Mouse (Mus musculus): Measurements from ENCODE around the gene Asic2. TPM values are rescaled to one million over a fixed set of nuclear protein-coding genes. Genes with fewer than 3 reads are reported as not detected.
"Not testable (repeated sequence)": the region's sequence is repeated elsewhere in the genome, so short reads cannot be mapped to it uniquely, and the experiment has no call there.

Asic2 gene
- polyA plus RNA-seq, 1 experiment from 2014 or later = 0.28 TPM

- H3K9me3 ChIP-seq (ENCODE audit: low read depth, low read length) = no peaks in the 10 kb centered on the region
- no peaks in the 10 kb centered on the region for H3K27me3 ChIP-seq (ENCODE audit: insufficient read depth, low read length)
- no peak overlapping the region for H3K4me3 ChIP-seq (ENCODE audit: low read depth, low read length)
- no peak for ATAC-seq (ENCODE audit: insufficient read depth)
- no peak for TF ChIP-seq CTCF (IDR thresholded peaks at IDR 0.05; ENCODE audit: low read depth)
- H3K4me2 ChIP-seq = no peak overlapping the region
- no peaks in the 10 kb centered on the region for H3K36me3 ChIP-seq (ENCODE audit: insufficient read depth)
- DNase-seq = no peak
- H3K9ac ChIP-seq = no peak overlapping the region
- H3K4me1 ChIP-seq (ENCODE audit: insufficient read depth) = no peaks in the 10 kb centered on the region
- WGBS = 70% methylated on average over 5 of the region's 5 CpGs
- H3K27ac ChIP-seq (ENCODE audit: low read depth) = no peak overlapping the region
These were observed 690.9 kb downstream of the Asic2 start for GRCm38 (mm10) chr11:81277406-81277805.

DNA sequence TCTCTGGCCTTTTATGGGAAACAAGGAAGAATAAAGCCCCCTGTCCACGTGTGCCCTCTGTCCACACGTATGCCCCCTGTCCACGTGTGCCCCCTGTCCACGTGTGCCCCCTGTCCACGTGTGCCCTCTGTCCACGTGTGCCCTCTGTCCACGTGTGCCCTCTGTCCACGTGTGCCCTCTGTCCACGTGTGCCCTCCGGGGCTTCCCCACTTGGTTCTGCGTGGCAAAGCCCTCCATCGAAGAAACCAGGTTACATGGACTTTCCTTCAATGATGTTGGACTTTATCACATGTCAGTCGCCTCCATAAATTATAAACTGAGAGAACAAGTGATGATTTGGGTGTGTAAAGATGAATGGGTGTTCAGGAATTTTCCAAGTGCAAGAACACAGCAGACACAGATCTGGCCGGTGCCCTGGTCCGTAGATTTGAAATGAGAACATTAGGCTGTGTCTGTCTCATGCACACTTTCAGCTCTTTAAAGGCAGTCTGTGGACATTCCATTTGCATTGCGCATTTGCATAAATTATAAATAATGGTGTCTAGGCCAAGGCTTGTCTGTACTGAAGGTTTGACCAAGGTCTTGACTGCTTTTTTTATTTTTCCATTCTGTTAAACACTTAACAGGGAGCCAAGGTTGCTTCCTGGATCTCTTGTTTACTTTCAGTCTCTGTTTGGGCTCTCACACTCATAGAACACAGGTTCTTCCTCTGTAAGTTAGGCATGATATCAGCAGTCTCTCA lies 695.4 kb downstream of the Asic2 start:
- Histone ChIP-seq H3K27ac (ENCODE audit: low read depth) (no peak overlapping the region; the same call in 1 of the 2 replicates), H3K9me3 (ENCODE audit: low read depth, low read length) (no peaks in the 10 kb centered on the region), H3K4me3 (ENCODE audit: low read depth, low read length) (no peak overlapping the region), H3K4me2 (no peak overlapping the region), H3K27me3 (ENCODE audit: insufficient read depth, low read length) (no peaks in the 10 kb centered on the region), H3K36me3 (ENCODE audit: insufficient read depth) (no peaks in the 10 kb centered on the region), H3K4me1 (ENCODE audit: insufficient read depth) (peaks cover 3% of the 10 kb centered on the region; the same call in 1 of the 2 replicates), H3K9ac (no peak overlapping the region)
- 82% methylated on average over 16 of the region's 16 CpGs for WGBS
- TF ChIP-seq CTCF (IDR thresholded peaks at IDR 0.05; ENCODE audit: low read depth) = no peak
- ATAC-seq (ENCODE audit: insufficient read depth) (no peak), DNase-seq (no peak)

DNA sequence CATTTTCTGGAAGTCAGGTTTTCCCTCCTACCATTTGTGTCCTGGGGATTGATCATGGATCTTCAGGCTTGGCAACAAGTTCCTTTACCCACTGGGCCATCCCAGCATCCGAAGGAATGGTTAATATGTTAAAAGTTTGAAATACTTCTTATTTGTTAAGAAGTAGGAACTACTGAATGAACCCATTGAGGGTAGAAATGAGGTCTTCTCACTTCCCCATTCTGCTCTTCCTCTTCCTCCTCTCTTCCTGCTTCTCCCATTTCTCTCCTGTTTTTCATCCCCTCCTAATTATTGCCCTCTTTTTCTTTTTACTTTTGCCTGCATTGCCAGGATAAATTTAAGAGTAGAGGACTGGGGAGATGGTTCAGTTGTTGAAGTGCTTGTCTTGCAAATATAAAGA lies 696.8 kb downstream of the Asic2 start:
- Histone ChIP-seq H3K9ac (no peak overlapping the region), H3K4me2 (no peak overlapping the region), H3K4me1 (ENCODE audit: insufficient read depth) (peaks cover 3% of the 10 kb centered on the region; the same call in 1 of the 2 replicates), H3K27ac (ENCODE audit: low read depth) (no peak overlapping the region), H3K36me3 (ENCODE audit: insufficient read depth) (no peaks in the 10 kb centered on the region), H3K9me3 (ENCODE audit: low read depth, low read length) (no peaks in the 10 kb centered on the region), H3K4me3 (ENCODE audit: low read depth, low read length) (no peak overlapping the region), H3K27me3 (ENCODE audit: insufficient read depth, low read length) (no peaks in the 10 kb centered on the region)
- ATAC-seq (ENCODE audit: insufficient read depth) (no peak), DNase-seq (no peak)
- 79% methylated on average over 1 of the region's 1 CpGs for WGBS
- no peak for TF ChIP-seq CTCF (IDR thresholded peaks at IDR 0.05; ENCODE audit: low read depth)

- Histone ChIP-seq H3K4me2 (no peak overlapping the region), H3K4me3 (ENCODE audit: low read depth, low read length) (no peak overlapping the region), H3K36me3 (ENCODE audit: insufficient read depth) (no peaks in the 10 kb centered on the region), H3K27me3 (ENCODE audit: insufficient read depth, low read length) (no peaks in the 10 kb centered on the region), H3K4me1 (ENCODE audit: insufficient read depth) (peaks cover 3% of the 10 kb centered on the region; the same call in 1 of the 2 replicates), H3K27ac (ENCODE audit: low read depth) (no peak overlapping the region), H3K9me3 (ENCODE audit: low read depth, low read length) (no peaks in the 10 kb centered on the region), H3K9ac (no peak overlapping the region)
- ATAC-seq (ENCODE audit: insufficient read depth) (peak; percentile 38), DNase-seq (peak; percentile 74)
- TF ChIP-seq CTCF (IDR thresholded peaks at IDR 0.05; ENCODE audit: low read depth) = no peak
- WGBS = 44% methylated on average over 7 of the region's 7 CpGs
These were observed 697.7 kb downstream of the Asic2 start for GRCm38 (mm10) chr11:81270518-81270917.

GRCm38 (mm10) chr11:81263757-81264156 lies 704.5 kb downstream of the Asic2 start:
- Histone ChIP-seq H3K4me2 (no peak overlapping the region), H3K9ac (no peak overlapping the region), H3K4me1 (ENCODE audit: insufficient read depth) (no peaks in the 10 kb centered on the region), H3K27me3 (ENCODE audit: insufficient read depth, low read length) (no peaks in the 10 kb centered on the region), H3K36me3 (ENCODE audit: insufficient read depth) (no peaks in the 10 kb centered on the region), H3K27ac (ENCODE audit: low read depth) (no peak overlapping the region), H3K9me3 (ENCODE audit: low read depth, low read length) (no peaks in the 10 kb centered on the region), H3K4me3 (ENCODE audit: low read depth, low read length) (no peak overlapping the region)
- WGBS = 73% methylated on average over 2 of the region's 2 CpGs
- ATAC-seq (ENCODE audit: insufficient read depth) (no peak), DNase-seq (no peak)
- TF ChIP-seq CTCF (IDR thresholded peaks at IDR 0.05; ENCODE audit: low read depth) = no peak

- DNase-seq (no peak), ATAC-seq (ENCODE audit: insufficient read depth) (no peak)
- no peaks in the 10 kb centered on the region for H3K4me1 ChIP-seq (ENCODE audit: insufficient read depth)
- H3K9ac ChIP-seq = no peak overlapping the region
- H3K9me3 ChIP-seq (ENCODE audit: low read depth, low read length) = no peaks in the 10 kb centered on the region
- H3K4me2 ChIP-seq = no peak overlapping the region
- no peak overlapping the region for H3K4me3 ChIP-seq (ENCODE audit: low read depth, low read length)
- TF ChIP-seq CTCF (IDR thresholded peaks at IDR 0.05; ENCODE audit: low read depth) = no peak
- 76% methylated on average over 1 of the region's 1 CpGs for WGBS
- H3K27ac ChIP-seq (ENCODE audit: low read depth) = no peak overlapping the region
- H3K27me3 ChIP-seq (ENCODE audit: insufficient read depth, low read length) = no peaks in the 10 kb centered on the region
- H3K36me3 ChIP-seq (ENCODE audit: insufficient read depth) = no peaks in the 10 kb centered on the region
These were observed 705.1 kb downstream of the Asic2 start for GRCm38 (mm10) chr11:81263193-81263592.

DNA sequence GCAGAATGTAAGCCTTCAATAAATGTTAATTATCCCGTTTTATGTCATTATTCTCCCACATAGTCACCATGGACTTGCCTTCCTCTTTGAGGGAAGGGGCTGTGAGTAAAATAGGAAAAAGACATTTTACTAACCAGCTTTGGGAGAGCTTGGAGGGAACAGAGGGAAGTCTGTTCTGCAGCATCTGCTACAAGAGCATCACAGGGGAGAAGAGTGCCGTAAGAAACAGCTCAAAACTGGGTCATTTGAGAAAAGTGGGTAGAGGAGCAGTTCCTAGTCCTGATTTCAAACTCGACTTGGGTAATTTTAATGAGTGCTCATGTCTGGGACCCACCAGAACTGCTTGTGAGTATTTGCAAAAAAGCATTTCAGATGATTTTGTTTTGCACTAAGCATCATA lies 707.0 kb downstream of the Asic2 start:
- no peak for ATAC-seq (ENCODE audit: insufficient read depth)
- Histone ChIP-seq H3K27me3 (ENCODE audit: insufficient read depth, low read length) (no peaks in the 10 kb centered on the region), H3K4me2 (no peak overlapping the region), H3K9ac (no peak overlapping the region), H3K36me3 (ENCODE audit: insufficient read depth) (no peaks in the 10 kb centered on the region), H3K27ac (ENCODE audit: low read depth) (no peak overlapping the region), H3K4me1 (ENCODE audit: insufficient read depth) (no peaks in the 10 kb centered on the region), H3K9me3 (ENCODE audit: low read depth, low read length) (no peaks in the 10 kb centered on the region), H3K4me3 (ENCODE audit: low read depth, low read length) (no peak overlapping the region)
- 66% methylated on average over 3 of the region's 3 CpGs for WGBS
- TF ChIP-seq CTCF (IDR thresholded peaks at IDR 0.05; ENCODE audit: low read depth) = no peak
- no peak for DNase-seq

DNA sequence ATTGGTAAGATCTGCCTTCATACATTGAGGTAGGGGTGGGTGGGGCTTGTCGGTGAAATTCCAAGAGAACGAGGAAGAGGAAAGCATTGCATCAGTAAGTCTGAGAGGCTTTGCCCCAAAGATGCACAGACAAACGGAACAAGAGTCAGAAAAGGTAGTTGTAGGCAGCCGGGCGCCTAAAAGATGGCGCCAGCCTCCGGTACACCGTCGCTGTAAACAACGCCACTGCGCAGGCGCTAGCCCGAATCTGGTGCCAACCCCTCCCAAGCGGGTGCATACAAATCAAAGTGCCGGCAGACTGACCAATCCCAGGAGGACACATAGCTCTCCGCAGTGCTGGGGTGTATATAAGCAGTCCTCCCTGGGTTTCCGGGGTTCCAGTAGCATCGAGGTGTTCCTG lies 727.1 kb downstream of the Asic2 start:
- H3K4me3 ChIP-seq (ENCODE audit: low read depth, low read length); DNase-seq; H3K27me3 ChIP-seq (ENCODE audit: insufficient read depth, low read length); H3K36me3 ChIP-seq (ENCODE audit: insufficient read depth); ATAC-seq (ENCODE audit: insufficient read depth); H3K4me2 ChIP-seq; H3K9ac ChIP-seq; H3K27ac ChIP-seq (ENCODE audit: low read depth); H3K9me3 ChIP-seq (ENCODE audit: low read depth, low read length); H3K4me1 ChIP-seq (ENCODE audit: insufficient read depth): not testable (repeated sequence)
- 96% methylated on average over 18 of the region's 18 CpGs for WGBS
